Mouse (Mus musculus): ENCODE results near the gene Ssu2. TPM values are rescaled to one million over a fixed set of nuclear protein-coding genes. Genes with fewer than 3 reads are reported as not detected.

The Ssu2 gene
- 10 to 100 TPM in 1 of 2 experiments, under 1 TPM in 1; 0.22 to 11.7 TPM for total RNA-seq (2021)
- long read RNA-seq, experiment 1, partial matches to known transcripts: 0 of 1 reads
- long read RNA-seq, experiment 1, other reads (novel, unspliced or antisense): 1 of 1 reads
- long read RNA-seq, experiment 2: 0 reads

DNA sequence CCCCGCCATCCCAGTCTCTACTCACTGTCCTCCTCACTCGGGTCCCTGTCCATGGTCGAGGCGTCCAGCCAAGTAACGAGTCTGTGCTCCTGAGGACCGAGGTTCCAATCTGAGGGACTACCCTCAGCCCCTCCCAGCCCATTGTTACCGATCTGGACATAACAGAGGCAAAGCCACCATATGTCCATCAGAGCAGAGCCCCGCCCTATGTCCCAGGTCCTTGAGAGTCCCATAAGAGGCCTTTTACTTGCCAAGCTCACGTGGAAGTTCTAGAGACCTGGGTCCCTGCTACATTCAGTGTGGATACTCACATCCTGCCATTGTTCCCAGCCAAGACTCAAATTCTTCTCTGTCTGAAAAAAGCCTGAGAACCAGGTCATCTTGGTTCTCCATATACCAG is at the start of gene Ssu2:
Ssu2 (minus strand) TSS at position 77 of the 400 bp plus-strand sequence.
- DNase-seq (ENCODE audit: low spot score in 2 of 2): no peak

- no peak for DNase-seq (ENCODE audit: low spot score in 2 of 2)
These were observed 38.4 kb upstream of the Ssu2 start for GRCm38 (mm10) chr6:112426018-112426732.

GRCm38 (mm10) chr6:112423746-112424501 is 36.1 kb upstream of the Ssu2 start:
- DNase-seq (ENCODE audit: low spot score in 2 of 2): no peak

- DNase-seq (ENCODE audit: low spot score in 2 of 2): no peak
These were observed 33.1 kb upstream of the Ssu2 start for GRCm38 (mm10) chr6:112420883-112421282.

- DNase-seq (ENCODE audit: low spot score in 2 of 2): no peak
These were observed 31.5 kb upstream of the Ssu2 start for GRCm38 (mm10) chr6:112419333-112419732.

DNA sequence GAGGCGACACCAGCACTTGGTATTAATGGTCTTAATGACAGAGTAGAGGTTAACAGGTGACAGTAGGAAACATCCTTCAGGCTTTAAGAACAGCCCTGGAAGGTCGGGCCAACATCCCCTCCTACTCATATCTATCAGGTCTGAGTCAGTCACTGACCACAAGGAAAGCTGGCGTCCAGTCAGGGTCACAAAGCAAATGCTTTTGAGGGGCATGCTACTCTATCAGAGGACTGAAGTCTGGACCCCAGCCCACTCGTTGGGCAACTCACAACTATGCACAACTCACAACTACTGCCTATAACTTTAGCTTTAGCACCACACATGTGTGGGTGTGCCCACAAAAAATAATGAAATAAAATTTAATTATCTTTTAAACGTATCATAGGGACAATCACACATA is 16.3 kb upstream of the Ssu2 start:
- DNase-seq (ENCODE audit: low spot score in 2 of 2): no peak

- DNase-seq (ENCODE audit: low spot score in 2 of 2): no peak
These were observed 14.3 kb upstream of the Ssu2 start for GRCm38 (mm10) chr6:112401953-112402683.

DNA sequence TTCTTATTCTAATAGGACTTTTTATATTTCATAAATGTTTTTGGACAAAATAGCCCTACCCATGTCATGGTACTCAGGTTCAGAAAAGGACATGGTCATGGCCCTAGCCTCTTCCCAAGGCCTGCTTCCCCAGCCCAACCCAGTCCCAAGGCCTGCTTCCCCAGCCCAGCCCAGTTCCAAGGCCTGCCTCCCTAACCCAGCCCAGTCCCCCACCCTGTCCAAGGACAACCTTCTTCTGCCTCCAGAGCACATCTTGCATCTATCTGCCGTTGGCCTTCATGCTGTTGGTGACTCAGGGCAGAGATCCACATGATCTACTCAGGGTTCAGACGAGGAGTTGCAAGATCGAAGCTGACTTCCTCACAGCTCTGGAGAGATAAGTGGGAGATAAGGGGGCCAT is 9.5 kb upstream of the Ssu2 start:
- DNase-seq (ENCODE audit: low spot score in 2 of 2): peak; percentile 17 to 53

DNA sequence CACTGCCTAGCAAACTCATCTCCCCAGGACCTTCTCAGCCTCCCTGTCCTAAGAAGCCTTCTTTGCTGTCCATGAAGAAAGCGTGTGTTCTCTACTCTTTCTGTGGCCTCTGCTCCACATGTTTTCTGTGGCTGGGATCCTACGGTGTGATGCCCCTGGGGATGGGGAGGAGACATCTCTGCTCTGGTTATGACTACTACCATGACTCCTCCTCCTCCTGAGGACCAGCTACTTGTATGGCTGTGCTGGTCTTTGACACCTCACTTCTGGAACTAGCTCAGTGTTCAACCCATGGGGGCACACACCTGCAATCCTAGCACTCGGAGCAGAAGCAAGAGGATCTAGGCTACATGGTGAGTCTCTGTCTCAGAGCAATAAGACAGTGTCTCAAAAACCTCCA is 8.5 kb upstream of the Ssu2 start:
- peak in 1 of 2 experiments; percentile 11 for DNase-seq (ENCODE audit: low spot score in 2 of 2)

DNA sequence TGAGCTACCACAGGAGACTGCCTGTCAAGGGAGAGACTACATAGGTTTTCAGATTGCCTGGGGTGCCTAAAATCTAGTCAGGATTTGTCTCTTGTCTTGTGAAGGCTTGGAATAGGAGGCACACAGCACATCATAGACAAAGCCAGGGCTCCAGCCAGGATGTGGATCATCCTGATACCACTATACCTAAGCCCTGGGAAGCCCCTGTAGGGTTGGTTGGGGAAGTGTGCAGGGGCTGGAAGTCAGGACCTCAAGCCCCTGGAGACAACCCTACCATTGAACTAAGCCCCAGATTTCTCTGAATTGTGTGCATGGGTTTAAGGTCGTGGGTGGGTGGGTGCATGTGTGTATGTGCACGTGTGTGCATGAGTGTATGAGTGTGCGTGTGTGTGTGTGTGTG is 562 bp upstream of the Ssu2 start:
- no peak for DNase-seq (ENCODE audit: low spot score in 2 of 2)

- no peak for DNase-seq (ENCODE audit: low spot score in 2 of 2)
These were observed 1.6 kb downstream of the Ssu2 start for GRCm38 (mm10) chr6:112386260-112386659.

GRCm38 (mm10) chr6:112382990-112383685 is 4.7 kb downstream of the Ssu2 start:
- no peak for DNase-seq (ENCODE audit: low spot score in 2 of 2)

DNA sequence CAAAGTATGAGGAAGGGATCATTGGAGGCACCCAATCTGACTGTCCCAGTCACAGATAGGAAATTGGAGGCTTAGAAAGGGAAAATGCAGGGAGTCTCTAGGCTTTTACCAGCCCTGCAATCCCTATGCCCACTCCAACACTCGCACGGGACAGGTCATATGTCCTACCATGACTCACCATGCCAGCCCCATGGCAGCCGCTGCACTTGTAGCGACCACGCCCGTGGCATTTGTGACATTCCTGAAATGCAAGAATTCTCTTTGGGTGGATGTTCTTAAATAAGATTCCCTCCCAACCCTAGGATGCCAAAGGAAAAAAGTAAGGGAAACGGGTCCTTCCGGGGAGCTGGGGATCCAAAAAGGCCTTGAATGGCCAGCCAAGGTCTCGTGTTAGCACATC is 8.8 kb downstream of the Ssu2 start:
- no peak for DNase-seq (ENCODE audit: low spot score in 2 of 2)

DNA sequence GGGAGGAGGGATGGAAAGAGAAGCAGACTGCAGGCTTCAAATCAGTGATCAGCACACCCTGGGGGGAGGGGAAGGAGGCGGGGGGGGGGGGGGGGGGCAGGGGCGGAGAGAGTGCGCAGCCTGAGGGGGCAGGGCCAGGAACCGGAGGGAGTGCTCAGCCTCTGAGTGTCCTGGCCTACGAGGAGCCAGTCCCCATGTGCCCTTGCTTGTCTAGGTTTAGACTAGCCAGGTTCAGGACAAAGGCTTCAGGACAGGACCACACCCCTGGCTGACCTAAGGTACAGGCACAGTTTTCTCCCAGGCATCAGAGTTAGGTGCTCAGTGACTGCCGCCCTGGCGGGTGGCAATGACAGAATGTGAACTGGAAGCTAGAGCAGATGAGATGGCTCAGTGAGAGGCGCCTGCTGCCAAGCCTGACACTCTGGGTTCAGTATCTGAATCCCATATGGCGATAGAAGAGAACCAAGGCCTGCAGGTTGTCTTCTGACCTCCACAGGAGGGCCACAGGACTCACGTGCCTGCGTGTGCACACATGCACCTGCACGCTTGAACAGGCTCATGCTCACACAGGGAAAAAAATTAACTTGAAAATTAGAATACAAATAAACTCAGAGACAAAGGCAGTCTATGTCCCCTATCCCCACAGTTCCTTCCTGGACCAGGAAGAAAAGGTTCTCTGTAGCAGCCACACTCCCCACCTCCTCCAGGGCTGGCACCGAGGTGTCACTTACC is 12.0 kb downstream of the Ssu2 start:
- DNase-seq (ENCODE audit: low spot score in 2 of 2): no peak

DNA sequence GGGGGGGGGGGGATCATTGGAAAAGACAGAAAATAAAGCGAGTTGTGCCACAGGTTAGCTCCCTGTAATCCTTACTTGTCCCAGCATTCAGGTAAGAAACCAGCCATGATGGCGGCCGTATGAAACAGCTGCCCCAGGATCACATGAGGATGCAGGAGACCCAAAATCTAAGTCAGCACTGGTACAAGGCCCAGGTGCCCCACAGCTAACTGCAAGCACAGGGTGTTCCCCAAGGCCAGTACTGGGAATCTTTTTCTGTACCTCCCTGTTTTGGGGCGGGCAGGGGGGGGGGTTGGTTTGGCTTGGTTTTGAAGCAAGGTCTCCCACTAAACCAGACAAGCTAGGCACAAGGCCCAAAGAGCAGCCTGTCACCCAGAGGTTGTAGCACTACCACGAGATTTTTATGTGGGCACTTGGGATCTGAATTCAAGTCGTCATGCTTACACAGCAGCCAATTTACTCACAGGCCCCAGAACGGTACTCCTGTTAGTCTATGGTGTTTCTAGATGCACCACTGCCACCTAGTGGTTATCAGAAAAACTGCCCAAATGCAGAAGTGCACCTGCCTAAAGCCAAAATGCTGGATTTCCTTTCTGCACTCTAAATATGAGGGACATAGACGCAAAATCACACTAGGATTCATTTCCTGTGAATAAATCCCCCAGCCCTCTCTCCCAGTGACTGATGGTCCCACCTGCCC is 13.8 kb downstream of the Ssu2 start:
- peak in 1 of 2 experiments; percentile 40 for DNase-seq (ENCODE audit: low spot score in 2 of 2)

DNA sequence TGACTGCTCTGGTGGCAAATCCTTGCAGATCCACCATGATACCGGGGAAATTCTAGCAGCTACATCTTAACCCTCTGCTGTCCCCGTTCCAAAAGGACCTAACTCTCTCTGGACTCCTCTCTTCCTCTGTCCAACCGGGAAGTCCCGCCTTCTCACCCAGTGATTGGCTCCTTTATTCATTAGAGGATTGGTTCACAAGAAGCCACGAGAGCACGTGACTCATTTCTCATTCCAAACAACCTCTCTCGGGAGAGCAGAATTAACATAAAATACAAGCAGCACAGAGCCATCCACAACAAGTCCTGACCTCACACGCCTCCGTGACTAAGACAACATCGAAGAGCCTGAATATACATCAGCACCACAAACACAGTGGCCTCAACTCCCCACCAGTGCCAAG is 22.5 kb downstream of the Ssu2 start:
- no peak for DNase-seq (ENCODE audit: low spot score in 2 of 2)

DNA sequence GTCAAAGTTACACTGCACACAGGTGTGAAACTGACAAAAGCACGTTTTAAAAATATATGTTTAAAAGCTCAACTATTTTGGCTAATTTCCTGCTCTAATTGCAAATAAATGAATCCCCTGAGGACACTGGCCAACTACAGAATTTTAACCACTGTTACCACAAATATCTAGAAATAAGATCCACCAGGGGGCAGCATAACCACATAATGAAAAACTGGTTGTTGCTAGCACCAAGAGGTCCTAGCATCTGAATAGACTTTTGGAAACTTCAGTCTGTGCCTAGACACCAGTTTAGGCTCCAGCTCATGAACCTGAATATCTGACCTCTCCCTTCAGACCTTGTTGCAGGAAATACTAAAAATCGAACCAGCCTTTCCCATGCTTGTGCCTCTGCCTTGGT is 23.2 kb downstream of the Ssu2 start:
- DNase-seq (ENCODE audit: low spot score in 2 of 2): peak in 1 of 2 experiments; percentile 49

- DNase-seq (ENCODE audit: low spot score in 2 of 2): peak; percentile 72 to 73
These were observed 25.4 kb downstream of the Ssu2 start for GRCm38 (mm10) chr6:112362349-112362958.

GRCm38 (mm10) chr6:112360676-112361075 is 27.1 kb downstream of the Ssu2 start:
- DNase-seq (ENCODE audit: low spot score in 2 of 2): no peak
